Mouse (Mus musculus): ENCODE data around the gene Creb3l4.

DNA sequence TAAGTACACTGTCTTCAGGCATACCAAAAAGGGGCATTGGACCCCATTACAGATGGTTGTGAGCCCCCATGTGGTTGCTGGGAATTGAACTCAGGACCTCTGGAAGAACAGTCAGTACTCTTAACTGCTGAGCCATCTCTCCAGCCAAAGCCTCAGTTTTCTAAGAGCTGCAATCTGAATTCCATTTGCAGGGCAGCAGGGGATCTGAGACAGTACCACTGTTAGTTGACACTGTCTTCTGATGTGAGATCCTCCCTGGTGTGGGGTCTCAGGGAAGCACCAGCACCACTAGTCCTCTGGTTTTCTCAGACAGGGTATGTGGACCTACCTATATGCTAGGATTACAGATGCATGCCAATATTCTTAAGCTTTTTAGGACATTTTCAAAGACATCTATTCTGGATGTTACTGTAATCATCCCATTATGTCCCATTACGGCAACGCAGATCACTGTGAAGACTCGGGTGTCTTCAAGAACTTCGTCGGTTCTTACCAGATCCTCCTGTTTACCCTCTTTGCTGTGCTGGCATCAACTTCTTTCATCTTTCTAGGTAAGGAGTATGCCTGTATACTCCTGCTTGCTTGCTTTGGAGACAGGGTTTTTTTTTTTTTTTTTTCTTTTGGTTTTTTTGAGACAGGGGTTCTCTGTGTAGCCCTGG is 33.3 kb downstream of the Creb3l4 start:
- TF ChIP-seq CTCF (IDR thresholded peaks at IDR 0.05; ENCODE audit: extremely low read depth, insufficient read depth, insufficient read length, insufficient replicate concordance) = no peak
- no peak for TF ChIP-seq POLR2A (IDR thresholded peaks at IDR 0.05; ENCODE audit: low read depth, low read length)

All from spleen, adult 2 months (tissue).